Mouse (Mus musculus) thymus, adult 18-20 months (tissue): ENCODE data around the gene Vav3.
"Not testable (repeated sequence)": the region's sequence is repeated elsewhere in the genome, so short reads cannot be mapped to it uniquely, and the experiment has no call there.

ENCODE experiments used
- DNase-seq, 2 experiments: peaks; one replicate each; pipeline ENCODE4 v3.0.0; 2022; ENCODE audit warnings: mixed read lengths in 2 of 2

Gene Vav3

DNA sequence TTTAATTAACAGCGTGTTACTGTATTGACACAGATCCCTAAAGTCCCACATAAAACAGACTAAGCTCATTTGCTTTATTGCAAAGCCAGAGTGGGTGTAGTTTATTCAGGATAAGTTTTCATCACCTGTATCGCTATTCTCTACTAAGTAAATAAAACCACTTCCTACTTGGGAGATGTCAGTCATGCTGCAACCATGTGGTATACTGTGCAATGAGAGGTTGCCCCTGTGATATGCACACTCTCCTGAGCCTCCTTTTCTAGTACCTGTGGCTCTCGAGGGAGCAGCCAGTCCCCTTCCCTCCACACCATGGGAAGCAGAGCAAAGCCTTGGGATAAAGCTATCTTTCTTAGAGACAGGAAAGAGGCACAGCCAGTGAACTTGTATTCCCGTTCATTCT, 106.5 kb downstream of the Vav3 start:
- DNase-seq = no peak

GRCm38 (mm10) chr3:109448249-109448648, 107.8 kb downstream of the Vav3 start:
- DNase-seq = not testable (repeated sequence)

GRCm38 (mm10) chr3:109451966-109452365, 111.5 kb downstream of the Vav3 start:
- DNase-seq = no peak

- DNase-seq = no peak
Observed at GRCm38 (mm10) chr3:109454633-109455032, 114.2 kb downstream of the Vav3 start.

GRCm38 (mm10) chr3:109456340-109456739, 115.9 kb downstream of the Vav3 start:
- no peak for DNase-seq

DNA sequence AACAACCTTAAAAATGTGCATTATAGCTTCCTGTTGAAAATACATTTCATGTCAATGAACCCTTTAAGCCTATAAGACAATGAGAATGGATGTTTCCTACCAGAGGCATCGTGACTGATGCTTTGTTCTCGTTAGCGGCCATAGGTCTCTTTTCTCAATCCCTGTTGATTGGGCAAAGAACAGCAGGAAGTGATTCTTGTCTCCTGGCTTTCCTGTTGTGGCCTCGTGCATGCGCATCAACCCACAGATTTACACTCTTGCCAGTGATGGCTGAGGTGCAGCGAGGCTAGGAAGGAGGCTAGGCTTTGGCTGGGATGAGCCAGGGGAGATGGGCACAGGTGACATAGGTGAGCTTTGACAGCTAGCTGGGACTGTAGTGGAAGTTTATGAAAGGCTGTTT, 123.2 kb downstream of the Vav3 start:
- DNase-seq = no peak

DNA sequence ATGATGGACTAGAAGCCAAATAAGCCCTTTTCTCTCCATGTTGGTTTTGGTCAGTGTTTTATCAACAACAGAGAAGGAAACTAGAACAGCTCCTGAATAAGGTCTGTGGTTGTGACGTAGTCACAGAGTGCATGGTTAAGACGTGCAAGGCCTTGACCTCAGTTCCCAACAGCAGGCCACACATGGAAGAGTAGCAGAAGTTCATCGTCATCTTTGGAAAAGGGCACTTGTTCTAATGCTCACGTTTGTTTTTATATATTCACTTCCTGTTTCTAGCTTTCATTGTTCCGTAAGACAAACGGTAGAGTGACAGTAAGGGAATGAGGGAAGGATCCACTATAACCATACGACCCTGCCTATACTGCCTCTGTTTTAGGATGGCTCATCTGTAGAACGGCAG, 124.1 kb downstream of the Vav3 start:
- no peak for DNase-seq

- no peak for DNase-seq
Observed at GRCm38 (mm10) chr3:109466541-109466940, 126.1 kb downstream of the Vav3 start.

- no peak for DNase-seq
Observed at GRCm38 (mm10) chr3:109467288-109467687, 126.8 kb downstream of the Vav3 start.

DNA sequence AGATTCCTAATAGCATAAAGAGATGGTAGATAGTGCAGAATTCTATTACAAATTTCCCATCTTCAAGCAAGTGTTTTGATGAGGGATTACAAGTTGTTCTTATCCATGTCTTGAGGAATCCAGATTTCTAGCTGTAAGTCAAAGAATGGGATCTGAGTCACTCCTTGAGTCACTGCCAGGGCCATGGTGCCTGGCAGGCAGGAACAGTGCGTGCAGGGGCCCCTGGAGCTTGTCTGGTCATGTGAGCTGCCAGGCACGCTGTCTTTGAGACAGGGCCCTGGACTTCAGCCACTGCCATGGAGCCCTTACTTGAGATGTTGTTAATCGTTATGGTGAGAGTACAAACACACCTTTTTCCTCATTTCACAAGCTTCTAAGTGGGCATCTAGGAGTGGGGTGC, 129.0 kb downstream of the Vav3 start:
- no peak for DNase-seq

DNA sequence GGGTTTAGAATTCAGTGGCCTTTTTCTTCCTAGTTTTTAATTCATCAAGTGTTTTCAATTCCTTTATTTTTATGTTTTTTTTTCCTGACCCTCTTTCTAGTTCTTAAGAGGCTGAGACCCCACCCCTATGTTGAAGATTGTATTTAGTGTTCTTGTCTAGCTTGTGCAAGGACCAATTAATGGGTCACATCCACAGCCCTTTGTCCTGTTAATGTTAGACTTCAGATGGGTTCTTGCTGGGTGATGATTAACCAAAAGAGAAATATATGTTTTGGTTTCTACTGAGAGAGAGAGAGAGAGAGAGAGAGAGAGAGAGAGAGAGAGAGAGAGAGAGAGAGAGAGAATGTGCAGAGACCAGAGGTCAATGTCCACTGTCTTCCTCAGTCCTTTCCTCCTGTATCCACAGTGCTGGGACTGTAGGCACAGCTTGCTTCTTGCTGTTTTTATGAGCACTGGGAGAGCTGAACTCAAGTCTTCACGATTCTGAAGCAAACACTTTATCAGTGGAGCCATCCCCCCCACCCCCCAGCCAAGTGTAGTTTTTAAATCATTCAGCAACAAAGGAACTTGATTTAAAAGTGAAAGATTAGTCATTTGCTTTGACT, 130.3 kb downstream of the Vav3 start:
- DNase-seq = no peak

DNA sequence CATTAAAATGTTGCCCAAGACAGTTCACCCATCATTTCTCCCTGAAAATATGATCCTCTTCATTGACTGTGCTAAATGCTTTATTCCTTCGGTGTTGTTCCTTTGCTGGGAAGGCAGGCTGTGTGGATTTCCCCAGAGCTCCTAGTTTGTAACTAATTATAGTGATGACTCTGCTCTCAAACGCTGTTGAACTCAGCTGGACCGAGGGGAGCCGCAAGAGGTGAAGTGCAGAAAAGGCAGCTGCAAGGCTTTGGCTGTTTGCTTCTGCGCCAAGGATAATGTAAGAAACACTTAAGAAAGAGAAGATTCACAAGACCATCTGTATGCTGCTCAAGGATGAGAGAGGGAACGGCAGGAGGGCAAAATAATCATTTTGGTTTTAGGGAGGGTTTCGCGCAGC, 136.1 kb downstream of the Vav3 start:
- DNase-seq = no peak

DNA sequence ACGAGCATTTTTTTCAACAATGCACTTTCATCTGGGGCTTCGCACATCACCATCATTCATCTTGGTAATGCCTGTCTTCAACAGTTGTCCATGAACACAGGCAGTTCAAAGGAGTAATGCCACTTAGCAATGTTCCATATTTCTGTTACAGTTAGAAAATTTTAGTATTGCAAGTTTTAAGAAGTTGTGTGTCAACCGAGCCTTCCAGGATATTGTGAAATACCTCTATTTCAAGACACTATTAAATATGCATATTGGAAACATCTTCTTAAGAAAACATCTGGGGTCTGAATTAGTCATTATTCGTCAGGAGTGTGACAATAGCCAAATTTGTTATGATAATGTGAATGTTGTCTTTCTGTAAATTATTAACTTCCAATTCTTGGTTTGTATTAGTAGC, 137.8 kb downstream of the Vav3 start:
- no peak for DNase-seq

- no peak for DNase-seq
Observed at GRCm38 (mm10) chr3:109480625-109481024, 140.2 kb downstream of the Vav3 start.

GRCm38 (mm10) chr3:109486786-109487185, 146.3 kb downstream of the Vav3 start:
- no peak for DNase-seq

- no peak for DNase-seq
Observed at GRCm38 (mm10) chr3:109487823-109488222, 147.4 kb downstream of the Vav3 start.

DNA sequence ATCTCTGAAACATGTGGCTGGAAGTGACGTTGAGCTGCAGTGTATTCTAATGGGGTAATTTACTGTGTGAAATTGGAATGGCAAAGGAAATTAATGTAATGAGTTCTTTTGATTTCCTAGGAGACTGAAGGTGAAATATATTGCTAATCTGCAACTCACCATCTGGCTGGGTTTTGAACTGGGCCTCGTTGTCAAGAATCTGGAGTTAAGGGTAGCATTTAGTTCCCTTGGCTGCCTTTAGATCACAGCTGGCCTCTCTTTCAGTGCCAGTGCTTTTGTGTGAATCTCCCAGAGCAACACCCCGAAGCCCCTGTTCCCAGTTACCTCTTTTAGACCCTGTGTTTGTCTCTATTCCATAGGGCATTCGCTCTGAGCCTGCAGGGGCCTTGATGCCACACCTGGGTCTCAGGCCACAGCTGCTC, 148.3 kb downstream of the Vav3 start:
- no peak for DNase-seq

GRCm38 (mm10) chr3:109490561-109491296, 150.3 kb downstream of the Vav3 start:
- DNase-seq = no peak

DNA sequence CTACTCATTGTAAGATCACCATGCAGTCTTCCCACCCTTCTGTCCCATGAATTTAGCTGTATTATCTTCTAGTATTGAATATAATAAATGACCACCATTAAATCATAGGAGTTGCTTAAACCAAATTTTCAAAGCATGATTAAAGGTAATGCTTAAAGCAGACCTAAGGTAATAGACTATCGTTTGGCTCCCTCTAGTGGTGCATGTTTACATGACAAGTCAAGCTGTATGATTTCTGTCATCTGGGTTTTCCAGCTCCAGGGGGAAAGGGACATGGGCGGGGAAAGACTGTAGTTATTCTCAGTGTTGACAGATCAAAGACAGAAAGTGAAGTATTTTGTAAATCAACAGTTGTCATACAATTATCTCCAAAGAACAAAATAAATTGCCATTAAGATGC, 151.1 kb downstream of the Vav3 start:
- DNase-seq = no peak

- no peak for DNase-seq
Observed at GRCm38 (mm10) chr3:109496461-109496860, 156.0 kb downstream of the Vav3 start.

GRCm38 (mm10) chr3:109497074-109497473, 156.6 kb downstream of the Vav3 start:
- DNase-seq = no peak

- DNase-seq = no peak
Observed at GRCm38 (mm10) chr3:109499861-109500456, 159.5 kb downstream of the Vav3 start.

GRCm38 (mm10) chr3:109509784-109510183, 169.3 kb downstream of the Vav3 start:
- DNase-seq = no peak

GRCm38 (mm10) chr3:109511849-109512248, 171.4 kb downstream of the Vav3 start:
- no peak for DNase-seq
